Mouse (Mus musculus): Measurements from ENCODE around the gene Aasdh.

DNA sequence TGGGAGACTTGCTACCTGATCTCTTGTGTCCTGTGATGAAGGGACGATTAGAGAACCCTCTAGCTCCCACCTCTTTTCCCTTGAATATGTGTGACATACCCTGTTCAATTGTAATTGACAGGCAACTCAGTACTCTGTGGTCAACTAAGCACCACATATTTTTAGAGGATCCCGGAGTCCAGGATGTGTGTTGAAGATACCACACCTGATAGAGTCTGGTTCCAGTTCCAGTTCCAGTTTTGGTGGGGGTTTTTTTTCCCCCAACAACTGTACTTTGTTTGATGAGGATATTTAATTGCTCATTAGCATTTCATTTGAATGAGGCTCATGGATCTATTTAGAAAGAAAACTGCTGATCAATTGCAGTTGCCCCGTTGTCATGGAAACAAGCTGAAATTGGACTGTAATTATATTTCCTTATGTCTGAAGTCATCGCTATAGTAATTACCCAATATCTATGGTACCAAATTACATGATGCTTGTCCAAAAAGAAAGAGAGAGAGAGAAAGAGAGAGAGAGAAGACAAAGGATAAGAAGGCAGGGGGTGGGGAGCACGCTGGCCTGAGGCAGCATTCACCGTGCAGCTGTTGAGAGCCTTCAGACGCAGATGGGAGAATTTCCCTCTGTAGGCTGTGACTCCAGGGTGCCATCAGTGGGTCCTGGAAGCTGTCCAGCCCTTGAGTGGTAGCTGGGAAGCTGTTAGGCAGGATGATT is 76.6 kb downstream of the Aasdh start:
- TF ChIP-seq POLR2A (IDR thresholded peaks at IDR 0.05; ENCODE audit: low read depth, low read length), result no peak
- TF ChIP-seq CTCF (conservative IDR thresholded peaks at IDR 0.05; ENCODE audit: insufficient read depth, insufficient read length, low read depth, low read length), result no peak

All from kidney, adult 2 months (tissue).